Mouse (Mus musculus) kidney, postnatal 14 days (tissue): ENCODE measurements around the gene Nrxn2.
A peak's percentile ranks its signal among the peaks of the same experiment; 100 is the strongest.

ENCODE experiments used
- DNase-seq: peaks from one replicate; pipeline ENCODE4 v3.0.0; 2022; ENCODE audit warnings: mixed read lengths

The Nrxn2 gene

DNA sequence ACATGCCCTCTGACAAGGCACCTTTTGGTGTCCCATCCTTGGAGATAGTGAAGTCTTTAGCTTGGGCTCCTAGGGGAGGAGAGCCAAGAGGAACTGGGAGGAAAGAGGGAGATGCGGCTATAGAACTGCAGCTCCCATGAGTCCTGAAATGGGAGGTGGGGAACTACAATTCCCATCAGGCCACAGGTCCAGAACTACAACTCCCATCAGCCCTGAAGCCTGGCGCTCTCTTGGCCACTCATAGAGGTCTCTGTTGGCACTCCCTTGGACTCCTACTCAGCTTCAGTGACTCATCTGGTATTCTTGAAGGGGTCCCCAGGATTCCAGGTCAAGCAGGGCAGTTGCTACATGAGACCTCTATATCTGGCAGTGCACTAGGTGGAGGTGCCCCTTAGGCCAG is 101.0 kb downstream of the Nrxn2 start:
- DNase-seq: no peak

DNA sequence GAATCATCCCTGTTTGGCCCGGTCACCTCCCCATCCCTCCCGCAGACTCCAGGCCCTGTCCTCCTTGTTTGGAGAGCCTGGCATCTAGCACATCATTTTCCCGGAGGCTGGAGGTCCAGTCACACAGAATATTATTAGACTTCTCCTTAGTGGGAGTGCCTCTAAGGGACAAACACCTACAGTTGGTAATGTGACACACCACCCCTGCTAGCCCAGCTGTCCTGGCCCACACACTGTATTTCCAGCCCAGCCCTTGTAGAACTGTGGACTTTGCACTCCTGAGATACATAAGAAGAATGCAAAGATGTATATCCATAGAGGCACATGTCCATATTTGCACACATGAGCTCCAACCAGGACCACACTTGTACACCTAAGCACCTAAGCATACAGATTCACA is 103.1 kb downstream of the Nrxn2 start:
- no peak for DNase-seq

DNA sequence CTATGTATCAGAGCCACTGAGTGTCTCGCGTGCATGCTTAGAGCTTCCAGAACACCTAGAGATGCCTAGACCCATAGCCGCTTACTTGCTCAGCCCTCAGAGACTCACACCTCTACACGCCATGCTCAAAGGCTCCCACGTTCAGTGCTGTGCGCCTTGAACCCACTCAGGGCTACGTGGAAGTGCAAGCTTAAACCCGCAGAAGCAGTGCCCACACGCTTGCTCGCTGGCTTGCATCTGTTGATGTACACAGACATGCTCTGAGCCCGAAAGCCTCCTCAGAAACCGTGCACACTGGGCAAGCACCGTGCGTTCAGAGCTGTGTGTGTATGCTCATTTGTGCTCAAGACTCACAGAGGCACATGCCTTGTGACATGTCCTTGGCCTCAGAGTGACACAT is 103.8 kb downstream of the Nrxn2 start:
- no peak for DNase-seq

DNA sequence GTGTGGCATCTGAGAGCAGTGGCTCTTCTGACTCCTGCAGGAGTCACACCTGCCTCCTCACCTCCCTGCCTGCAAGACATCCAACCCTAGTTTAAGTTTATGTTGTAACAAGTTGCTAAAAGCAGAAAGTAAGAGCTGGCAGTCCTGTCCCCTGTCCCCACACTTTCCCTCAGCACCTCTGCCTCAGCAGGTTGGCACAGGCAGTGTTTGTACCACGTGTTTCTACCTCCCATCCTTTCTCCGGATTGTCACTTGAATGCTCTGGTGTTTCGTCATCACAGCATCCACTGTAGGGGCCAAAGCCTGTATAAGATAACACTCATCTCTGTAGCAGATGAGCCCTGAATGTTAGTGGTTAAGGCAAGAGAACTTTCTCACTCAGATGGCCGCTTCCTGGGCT is 106.5 kb downstream of the Nrxn2 start:
- DNase-seq: no peak

DNA sequence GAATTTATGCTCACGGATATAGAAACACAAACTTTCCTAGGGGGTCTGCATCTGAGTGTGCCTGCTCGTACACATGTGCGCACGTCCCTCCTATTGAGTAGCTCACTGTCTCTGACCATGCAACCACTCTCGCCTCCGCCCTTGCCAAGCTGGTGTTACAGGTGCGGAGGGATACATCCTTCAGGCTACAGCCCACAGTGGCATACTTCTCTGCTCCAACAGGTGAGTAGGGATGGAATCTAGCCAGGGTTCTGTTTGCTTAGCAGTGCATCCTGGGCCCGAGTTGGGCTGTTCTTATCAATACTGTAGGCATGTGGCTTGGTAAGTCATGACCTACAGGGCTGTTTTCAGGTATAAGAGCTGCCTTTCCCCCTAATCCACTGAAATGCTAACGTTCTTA is 107.5 kb downstream of the Nrxn2 start:
- DNase-seq: no peak

DNA sequence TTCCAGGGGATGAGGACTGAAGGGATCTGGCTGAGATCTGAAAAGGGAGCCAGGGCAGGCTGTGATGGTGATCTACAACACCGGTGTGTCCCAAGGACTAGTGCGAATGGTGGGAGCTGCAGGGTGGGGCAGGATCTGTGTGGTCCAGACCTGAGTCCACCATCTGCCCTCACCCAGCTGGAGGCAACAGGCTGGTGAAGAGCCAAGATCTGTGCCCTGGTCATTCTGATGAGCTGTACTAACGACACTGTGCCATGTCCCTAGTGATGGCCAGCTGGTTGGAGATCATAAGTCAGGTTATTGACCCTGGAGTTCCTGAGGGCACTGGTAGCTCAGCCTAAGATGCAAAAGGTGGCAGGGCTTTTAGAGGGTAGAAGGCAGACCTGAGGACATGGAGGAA is 108.9 kb downstream of the Nrxn2 start:
- no peak for DNase-seq

DNA sequence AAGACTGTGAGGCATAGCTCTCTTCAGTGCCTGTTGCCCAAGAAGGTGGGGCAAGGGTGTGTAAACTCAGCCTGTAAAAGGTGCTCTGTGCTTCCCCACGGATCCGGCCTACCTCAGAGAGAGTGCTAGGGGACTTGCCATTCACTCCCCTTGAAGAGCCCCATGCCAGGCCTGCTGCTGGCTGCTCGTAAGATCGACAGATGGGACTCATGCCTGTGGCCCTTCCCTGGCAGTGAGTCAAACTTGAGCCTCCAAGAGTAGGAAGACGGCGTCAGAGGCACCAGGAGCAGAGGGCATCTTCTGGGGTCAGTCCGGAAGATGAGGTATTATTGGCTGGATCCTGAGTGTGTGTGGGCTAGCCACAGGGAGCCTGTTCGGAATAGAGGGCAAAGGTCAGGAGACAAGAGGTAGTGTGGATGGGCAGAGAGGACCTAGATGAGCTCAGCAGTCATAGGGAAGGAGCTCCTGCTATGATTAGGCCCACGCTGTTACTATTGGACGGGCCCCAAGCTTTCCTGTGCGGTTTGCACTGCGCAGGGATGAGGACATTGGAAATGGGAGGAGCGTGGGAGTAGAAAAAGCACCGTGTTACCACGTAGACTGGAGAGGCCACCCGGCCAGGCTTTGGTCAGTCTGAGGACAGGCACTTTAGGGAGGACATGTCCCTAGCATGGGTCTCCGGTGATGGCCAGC is 109.5 kb downstream of the Nrxn2 start:
- DNase-seq: no peak

DNA sequence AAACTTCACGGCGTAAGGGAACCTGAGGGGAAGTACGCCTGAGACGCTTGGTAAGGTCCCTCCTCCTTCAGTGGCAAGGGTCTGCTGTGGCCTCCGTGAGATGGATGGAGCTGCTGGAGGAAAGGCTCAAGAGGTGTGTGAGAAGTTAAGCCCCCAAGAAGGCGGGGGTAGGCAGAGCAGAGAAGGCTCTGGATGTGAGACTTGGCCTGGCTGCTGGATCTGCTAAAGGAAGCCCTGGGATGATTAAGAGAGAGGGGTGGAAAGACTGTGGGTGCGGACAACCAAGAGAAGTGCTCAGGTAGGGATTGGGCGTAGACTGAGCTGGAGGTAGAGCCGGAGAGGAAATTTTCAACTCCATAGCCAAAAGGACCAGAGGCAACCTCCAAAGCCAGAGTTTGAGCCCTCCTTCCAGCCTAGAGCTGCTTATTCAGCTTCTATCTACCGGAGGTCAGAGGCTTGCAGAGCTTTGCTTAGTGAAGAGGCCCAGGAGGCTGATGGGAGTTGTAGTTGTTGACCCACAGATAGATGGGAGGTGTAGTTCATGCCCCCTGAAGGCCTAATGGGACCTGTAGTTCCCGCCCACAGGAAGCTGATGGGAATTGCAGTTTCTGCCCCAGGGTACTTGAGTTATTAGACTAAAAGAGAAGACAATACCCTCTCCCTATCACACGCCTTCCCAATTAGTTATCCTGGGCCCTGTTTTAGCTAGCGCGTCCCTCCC is 110.9 kb downstream of the Nrxn2 start:
- peak; percentile 61 for DNase-seq

DNA sequence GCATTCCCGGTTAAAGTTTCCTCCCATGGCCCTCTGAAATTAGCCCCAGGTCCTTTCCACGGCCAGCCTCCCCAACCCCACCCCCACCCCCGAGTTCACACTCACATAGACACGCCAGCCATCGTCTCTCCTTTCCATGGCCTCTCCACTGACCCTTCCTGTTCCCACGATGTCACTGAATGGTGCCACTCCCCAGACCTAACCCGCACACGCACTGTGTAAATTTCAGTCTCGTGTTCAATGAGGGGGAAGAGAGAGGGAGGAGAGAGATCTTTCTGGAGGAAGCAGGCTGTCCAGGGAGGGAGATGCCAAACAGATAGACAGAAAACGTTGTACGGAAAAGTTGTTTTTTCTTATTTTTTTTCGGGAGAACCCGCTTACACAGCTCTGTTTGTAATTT is 111.8 kb downstream of the Nrxn2 start:
- DNase-seq: no peak

DNA sequence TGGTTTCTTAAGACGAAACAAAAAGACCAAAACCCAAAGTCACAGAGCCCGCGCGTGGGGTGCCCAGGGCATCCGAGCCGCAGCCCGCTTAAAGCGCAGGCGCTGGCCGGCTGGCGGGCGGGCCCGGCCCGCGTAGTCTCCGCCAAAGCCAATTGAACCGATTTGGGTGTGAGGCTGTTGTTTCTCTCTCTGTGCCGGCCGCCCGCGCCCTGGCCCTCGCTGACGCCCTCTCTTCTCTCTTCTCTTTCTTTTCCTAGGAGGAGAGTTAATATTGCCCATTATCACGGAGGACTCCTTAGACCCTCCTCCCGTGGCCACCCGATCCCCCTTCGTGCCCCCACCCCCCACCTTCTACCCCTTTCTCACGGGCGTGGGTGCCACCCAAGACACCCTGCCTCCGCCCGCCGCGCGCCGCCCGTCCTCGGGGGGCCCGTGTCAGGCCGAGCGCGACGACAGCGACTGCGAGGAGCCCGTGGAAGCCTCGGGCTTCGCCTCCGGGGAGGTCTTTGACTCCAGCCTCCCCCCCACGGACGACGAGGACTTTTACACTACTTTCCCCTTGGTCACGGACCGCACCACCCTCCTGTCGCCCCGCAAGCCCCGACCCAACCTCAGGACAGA is 112.6 kb downstream of the Nrxn2 start:
- DNase-seq: peak; percentile 65

DNA sequence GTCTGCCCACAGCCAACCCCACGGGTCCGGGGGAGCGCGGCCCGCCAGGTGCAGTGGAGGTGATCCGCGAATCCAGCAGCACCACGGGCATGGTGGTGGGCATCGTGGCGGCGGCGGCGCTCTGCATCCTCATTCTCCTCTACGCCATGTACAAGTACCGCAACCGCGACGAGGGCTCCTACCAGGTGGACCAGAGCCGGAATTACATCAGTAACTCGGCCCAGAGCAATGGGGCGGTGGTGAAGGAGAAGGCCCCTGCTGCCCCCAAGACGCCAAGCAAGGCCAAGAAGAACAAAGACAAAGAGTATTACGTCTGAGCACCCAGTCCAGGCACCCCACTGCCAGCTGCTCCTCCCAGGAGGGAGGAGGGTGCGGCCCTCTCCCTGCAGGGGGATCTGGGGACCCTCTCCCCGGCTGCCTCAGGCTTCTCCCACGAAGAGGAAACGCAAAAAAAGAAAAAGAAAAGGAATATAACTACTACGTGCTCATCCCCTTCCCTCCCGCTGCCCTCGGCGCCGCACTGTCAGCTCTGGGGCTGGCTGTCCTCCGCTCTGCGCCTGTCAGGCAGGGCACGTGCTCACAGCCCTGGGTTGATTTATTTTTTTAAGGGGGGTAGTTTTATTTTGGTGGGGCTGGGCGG is 113.4 kb downstream of the Nrxn2 start:
- DNase-seq: peak; percentile 66

DNA sequence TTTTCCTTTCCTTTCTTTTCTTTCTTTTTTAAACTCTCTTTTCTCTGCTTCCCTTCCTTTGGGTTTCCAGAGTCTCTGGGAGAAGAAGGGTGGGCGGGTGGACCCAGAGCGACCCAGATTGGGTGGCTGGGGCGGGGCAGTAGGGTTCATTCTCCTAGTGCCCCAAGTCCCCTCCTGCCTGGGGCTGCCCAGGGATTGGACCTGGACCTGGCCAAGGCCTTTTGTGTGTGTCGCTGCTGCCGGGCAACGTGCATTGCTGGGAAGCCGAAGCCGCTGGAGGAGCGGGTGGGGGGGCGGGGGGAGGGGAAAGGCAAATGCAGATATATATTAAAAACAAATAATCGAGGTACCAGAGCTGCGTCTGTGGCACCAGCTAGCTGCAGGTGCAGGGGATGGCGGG is 114.1 kb downstream of the Nrxn2 start:
- no peak for DNase-seq

DNA sequence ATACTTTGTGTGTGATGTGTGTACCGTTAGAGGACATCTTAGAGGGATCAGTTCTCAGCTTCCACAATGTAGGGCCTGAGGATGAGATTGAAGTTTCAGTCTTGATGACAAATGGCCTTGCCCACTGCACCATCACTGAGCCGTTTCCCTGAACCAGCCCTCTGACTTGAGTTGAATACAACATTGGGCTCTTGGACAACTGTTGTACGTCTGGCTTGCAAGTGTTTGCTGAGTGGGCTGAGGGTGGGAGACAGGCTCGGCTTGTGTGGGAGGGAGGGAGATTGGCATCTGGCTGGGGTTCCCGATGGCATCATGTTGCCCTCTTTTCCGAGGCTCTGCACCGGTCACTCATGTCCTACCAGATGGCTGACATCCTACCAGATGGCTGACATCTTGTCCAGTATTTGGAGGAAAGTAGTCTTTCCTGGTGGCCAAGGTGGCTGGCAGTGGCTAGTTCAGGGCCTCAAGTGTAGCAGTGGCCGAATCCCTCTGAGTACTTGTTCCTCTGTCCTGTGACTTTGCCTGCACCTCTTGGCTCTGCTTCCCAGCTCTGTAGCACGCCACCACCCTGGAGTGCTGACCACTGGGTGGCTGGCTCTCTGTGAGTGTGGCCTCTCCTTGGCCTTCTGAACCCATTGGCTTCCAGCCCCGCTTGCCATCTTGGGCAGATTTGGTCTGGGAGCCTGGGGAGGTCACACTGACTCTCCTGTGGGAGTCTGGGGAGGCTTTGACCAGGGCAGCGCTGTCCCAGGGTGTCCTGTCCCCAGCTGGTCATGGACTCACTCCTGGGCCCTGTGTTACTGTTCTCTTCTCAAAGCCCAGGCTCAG is 115.0 kb downstream of the Nrxn2 start:
- no peak for DNase-seq

DNA sequence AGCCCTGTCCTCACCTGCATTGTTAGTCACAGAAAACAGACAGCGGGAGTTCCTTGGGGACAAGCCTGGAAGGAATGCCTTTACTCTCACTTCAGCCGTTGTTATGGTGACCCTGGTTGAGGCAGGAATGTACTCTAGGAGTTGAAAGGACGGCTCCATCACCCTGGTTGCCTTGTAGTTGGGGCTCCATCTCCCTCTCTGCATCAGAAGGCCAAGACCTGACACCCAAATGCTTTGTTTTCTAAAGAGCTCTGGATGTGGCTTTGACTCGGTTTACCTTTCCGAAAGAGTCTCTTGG is 115.5 kb downstream of the Nrxn2 start:
- no peak for DNase-seq

DNA sequence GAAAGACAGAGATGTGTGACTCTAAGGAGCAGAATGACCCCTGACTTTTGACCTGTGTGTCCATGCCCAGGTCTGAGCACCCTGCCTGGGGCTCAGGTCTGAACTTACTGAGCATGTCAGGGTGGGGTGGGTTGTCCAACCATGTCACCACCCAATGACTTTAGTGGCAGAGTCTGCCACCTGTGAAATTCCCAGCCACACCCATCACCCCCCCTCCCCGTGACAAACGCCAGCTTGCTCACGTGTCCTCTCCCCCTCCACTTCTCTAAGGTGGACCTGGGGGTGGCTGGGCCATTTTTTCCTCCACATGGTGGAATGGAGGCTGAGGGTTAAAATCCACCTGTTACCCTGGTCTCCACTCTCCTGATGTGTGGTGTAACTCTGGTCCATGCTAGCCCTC is 117.7 kb downstream of the Nrxn2 start:
- DNase-seq: no peak

DNA sequence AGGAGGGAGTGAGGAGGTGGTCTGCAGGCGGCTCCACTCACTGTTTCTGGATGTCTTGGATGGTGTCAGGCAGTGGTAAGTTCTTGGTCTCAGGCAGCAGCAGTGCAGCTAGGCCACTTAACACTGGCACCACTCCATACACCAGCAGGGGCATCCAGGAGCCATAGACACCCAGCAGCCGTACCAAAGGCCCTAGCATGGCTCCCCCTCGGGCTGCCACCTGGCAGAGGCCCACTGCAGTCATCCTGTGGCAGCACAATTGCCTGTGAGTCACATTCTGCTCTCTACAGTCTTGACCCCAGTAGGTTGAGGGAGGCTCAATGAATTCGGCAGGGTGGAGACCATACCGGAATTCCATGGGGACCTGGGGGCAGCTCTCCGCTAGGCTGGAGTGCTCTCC is 118.2 kb downstream of the Nrxn2 start:
- no peak for DNase-seq

DNA sequence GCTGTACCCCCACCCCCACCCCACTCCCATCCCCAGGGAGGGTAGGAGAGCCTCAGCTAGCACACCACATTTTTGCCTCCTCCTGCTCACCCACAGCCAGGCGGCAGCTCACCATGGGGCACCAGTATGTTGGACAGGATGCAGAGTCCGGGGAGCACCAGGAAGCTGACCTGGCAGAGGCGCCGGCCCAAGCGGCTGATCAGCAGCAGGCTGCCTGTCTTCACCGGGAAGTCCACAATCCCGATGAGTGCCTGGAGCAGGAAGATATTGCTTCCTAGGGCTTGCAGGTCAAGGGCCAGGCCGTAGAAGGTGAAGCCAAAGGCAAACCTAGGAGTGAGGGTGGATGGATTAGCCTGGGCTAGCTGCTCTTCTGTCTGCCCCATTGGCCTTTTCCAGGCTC is 119.0 kb downstream of the Nrxn2 start:
- DNase-seq: no peak

DNA sequence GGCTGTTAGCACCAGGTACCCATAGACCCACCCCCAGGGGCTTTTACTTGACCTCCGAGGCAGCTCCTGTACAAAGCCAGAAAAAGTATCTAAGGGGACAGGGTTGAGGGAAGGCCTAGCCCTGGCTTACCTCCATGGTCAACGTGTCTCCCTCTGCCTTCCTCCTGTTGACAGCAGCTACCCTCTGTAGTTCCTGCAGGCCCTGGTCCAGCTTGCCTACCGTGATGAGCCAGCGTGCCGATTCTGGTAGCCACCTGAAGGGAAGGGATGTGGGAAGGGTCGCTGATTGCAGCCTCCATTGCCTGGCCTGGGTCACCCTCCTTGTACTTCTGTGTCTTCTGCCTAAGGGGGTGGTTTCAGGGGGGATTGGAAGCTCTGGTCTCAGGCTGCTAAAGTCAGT is 120.0 kb downstream of the Nrxn2 start:
- DNase-seq: no peak

DNA sequence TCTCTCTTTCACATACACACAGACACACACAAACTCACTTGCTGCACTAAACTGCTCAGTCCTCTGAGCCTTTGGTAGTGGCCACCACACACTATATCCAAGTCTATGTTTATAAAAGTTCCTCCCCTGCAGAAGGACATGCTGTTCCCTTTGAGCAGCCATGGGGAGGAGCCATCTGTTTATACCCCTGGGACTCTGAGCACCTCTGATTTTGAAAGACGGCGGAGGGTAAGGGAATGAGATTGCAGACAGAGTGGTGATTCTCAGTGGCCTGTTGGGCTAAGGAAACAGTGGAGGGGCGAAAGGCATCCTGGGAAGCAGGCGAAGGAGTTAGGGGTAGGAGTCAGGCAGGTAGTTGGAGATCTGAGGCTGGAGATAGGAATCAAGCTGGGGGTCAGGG is 121.1 kb downstream of the Nrxn2 start:
- no peak for DNase-seq

DNA sequence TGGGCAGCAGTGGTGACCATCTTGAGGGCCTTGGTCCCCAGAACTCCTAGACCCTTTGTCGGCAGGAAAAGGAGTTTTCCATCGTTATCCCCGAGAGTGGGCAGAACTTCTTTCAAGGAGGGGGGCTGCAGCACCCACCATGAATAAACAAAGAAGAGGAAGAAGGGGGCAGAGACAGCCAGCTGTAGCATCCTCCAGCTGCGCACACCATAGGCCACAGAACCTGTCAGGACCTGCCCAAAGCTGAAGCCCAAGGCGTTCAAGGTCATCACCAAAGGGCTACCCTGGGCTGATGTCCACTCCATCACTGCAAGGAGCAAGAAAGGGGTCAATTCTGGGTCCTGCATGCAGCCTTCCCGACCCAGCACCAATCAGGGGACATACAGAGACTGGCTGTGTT is 121.7 kb downstream of the Nrxn2 start:
- DNase-seq: no peak

DNA sequence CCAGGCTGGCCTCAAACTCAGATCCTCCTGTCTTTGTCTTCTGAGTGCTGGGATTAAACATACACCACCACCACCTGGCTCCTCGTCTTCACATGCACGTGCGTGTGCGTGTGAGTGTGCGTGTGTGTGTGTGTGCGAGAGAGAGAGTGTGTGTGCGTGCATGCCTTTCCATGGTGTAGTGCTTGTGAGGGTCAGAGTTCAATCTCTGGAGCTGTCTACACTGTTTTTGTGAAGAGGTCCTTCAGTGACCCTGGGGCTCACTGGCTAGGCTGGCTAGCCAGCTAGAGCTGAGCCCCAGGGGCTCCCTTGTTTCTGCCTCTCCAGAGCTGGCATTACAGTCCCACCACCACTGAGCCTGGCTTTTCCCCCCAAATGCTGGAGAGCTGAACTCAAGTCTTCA is 123.0 kb downstream of the Nrxn2 start:
- DNase-seq: no peak

DNA sequence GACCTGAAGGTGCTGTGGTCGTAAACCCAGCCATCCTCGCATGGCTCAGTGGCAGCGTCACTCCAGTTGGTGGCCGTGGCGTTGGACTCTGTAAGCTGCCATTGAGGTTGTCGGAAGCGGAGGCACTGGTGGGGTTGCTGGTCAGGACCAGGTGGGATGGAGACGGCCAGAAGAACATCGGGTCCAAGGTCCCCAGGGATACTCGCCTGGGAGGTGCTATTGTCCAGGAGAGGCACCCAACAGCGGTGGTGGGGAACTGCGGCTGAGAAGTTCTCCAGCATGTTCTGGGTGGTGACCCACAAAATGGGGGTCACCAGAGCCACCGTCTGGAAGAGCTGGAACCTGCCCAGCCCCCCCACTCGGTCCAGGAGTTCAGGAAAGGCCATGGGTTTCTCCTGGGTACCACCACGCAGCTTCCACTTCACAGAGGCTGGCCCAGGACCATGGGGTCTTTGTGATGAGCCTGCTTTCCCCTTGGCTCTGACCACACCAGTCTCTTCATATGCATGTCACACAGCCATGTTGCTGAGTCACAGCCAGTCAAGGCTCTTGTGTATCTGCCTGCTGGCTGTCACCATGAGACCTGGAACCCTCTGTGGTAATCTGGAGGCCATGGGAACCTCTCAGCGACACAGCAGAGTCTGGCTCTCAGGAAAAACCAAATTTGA is 124.0 kb downstream of the Nrxn2 start, which contains the start of gene Slc22a12:
Gene Slc22a12 (minus strand): TSS at position 666 of the 668 bp plus-strand sequence.
- no peak for DNase-seq

DNA sequence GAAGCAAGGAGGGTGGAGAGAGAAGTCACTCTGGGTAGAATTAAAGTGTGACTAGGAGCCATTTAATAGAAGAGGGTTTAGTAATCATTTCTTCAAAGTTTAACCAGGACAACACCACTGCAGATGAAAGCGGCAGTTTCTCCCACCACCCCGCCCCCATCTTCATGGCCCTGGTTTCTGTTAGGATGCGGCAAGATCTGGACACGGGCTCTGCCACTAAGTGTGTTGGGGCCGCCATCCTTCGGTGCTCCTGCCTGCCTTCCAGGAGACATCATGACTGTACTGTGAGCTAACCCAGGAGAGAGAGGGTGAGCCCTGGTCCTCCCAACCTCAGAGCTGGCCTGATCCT is 124.5 kb downstream of the Nrxn2 start:
- peak; percentile 62 for DNase-seq
